Comparison of ENCODE assay signal across 10 mouse cellular contexts in genomic region chr4:86031041-86031440, GRCm38 (mm10).
DNase-seq lines count a peak whose midpoint lies in the region; ATAC-seq and TF ChIP-seq lines count a peak whose summit lies in the region.
"Had no signal": no experiment of that assay in that cellular context is flagged by ENCODE, and none has a peak within 500 bp of the region (broad histone marks: within the 10 kb centered on the region; RNA-seq: fewer than 3 reads in every experiment).

No protein-coding gene starts in this region.

- no peak for TF ChIP-seq POLR2A in brain, embryonic 14.5 days (IDR thresholded peaks at IDR 0.05; ENCODE audit: borderline replicate concordance, extremely low read depth, insufficient read depth, insufficient read length, poor library complexity, severe bottlenecking)

- H3K4me1 ChIP-seq in forebrain, embryonic 10.5 days = peaks cover 11% of the 10 kb centered on the region
- H3K4me1 ChIP-seq in forebrain, embryonic 14.5 days (ENCODE audit: control insufficient read depth, insufficient read depth, low read length) = peaks cover 3% of the 10 kb centered on the region; the same call in 1 of the 2 replicates

- no peaks in the 10 kb centered on the region for H3K36me3 ChIP-seq in forebrain, embryonic 10.5 days (replicated peaks)
- H3K36me3 ChIP-seq in forebrain, embryonic 14.5 days (ENCODE audit: control insufficient read depth, insufficient read depth, low read length) = no peaks in the 10 kb centered on the region

- H3K4me2 ChIP-seq in forebrain, embryonic 14.5 days (ENCODE audit: low read length) = no peak overlapping the region
- H3K4me2 ChIP-seq: midbrain, embryonic 11.5 days had no signal

- WGBS in forebrain, embryonic 10.5 days = 19% methylated on average over 8 of the region's 8 CpGs
- 5% methylated on average over 8 of the region's 8 CpGs for WGBS in forebrain, embryonic 14.5 days

- TF ChIP-seq CTCF in brain, embryonic 14.5 days (IDR thresholded peaks at IDR 0.05; ENCODE audit: borderline replicate concordance, extremely low read depth, insufficient read depth, insufficient read length) = no peak

- no peaks in the 10 kb centered on the region for H3K9me3 ChIP-seq in forebrain, embryonic 10.5 days
- no peaks in the 10 kb centered on the region for H3K9me3 ChIP-seq in forebrain, embryonic 14.5 days (replicated peaks; ENCODE audit: control insufficient read depth, low read length)

- H3K27me3 ChIP-seq in forebrain, embryonic 10.5 days (ENCODE audit: poor library complexity, severe bottlenecking) = no peaks in the 10 kb centered on the region
- H3K27me3 ChIP-seq in forebrain, embryonic 14.5 days (replicated peaks; ENCODE audit: control insufficient read depth, insufficient read depth, low read length) = no peaks in the 10 kb centered on the region

- no peak for ATAC-seq in forebrain, embryonic 14.5 days

- no peak overlapping the region for H3K27ac ChIP-seq in forebrain, embryonic 10.5 days
- no peak overlapping the region for H3K27ac ChIP-seq in forebrain, embryonic 14.5 days (ENCODE audit: low read depth, low read length)

- 0 out of 2 replicates have a peak overlapping the region, but pooled peaks have one; percentile 10 for H3K4me3 ChIP-seq in forebrain, embryonic 10.5 days
- H3K4me3 ChIP-seq in forebrain, embryonic 14.5 days (ENCODE audit: low read depth, low read length) = no peak overlapping the region

- no peak overlapping the region for H3K9ac ChIP-seq in forebrain, embryonic 14.5 days (ENCODE audit: low read length)

- peak; percentile 18 for DNase-seq in forebrain, embryonic 10.5 days (ENCODE audit: extremely low spot score, low spot score)
- no peak for DNase-seq in forebrain, embryonic 14.5 days (ENCODE audit: low spot score)
- peak; percentile 56 for DNase-seq in 3T3-L1 (ENCODE audit: low read depth, low spot score)
- peak; percentile 46 for DNase-seq in brain, embryonic 14.5 days (ENCODE audit: low read depth)
- DNase-seq in heart, postnatal 4 days = peak; percentile 23
- DNase-seq in urinary bladder, adult 18-20 months (ENCODE audit: low spot score in 2 of 2) = no peak
- no peak for DNase-seq in kidney, postnatal 14 days
- no peak for DNase-seq in layer of hippocampus, adult 18-20 months (ENCODE audit: low spot score in 2 of 2)
- DNase-seq: B cell, adult 2 months had no signal

Comparison
In these comparisons a context has a peak if more than half of its experiments do, and no peak if none do; other contexts are left out.
1. DNase-seq: peak in forebrain, embryonic 10.5 days (single experiment), 3T3-L1 (single experiment), brain, embryonic 14.5 days (single experiment) and heart, postnatal 4 days (single experiment); none in forebrain, embryonic 14.5 days (single experiment), urinary bladder, adult 18-20 months (0 of 2), kidney, postnatal 14 days (single experiment) and layer of hippocampus, adult 18-20 months (0 of 2).